Comparison of ENCODE assay signal across 13 mouse cellular contexts in genomic region chr13:41550246-41550900, GRCm38 (mm10).
"Had no signal": no experiment of that assay in that cellular context is flagged by ENCODE, and none has a peak within 500 bp of the region (broad histone marks: within the 10 kb centered on the region; RNA-seq: fewer than 3 reads in every experiment).

No protein-coding gene starts in this region.

- ATAC-seq: hindbrain, postnatal 0 days; midbrain, embryonic 16.5 days had no signal

- H3K9me3 ChIP-seq: limb, embryonic 12.5 days; liver, embryonic 13.5 days; megakaryocyte, embryonic 14.5 days; midbrain, embryonic 12.5 days; stomach, embryonic 15.5 days had no signal

- H3K4me3 ChIP-seq: layer of hippocampus, adult 2 months; limb, embryonic 12.5 days; liver, embryonic 13.5 days; megakaryocyte, embryonic 14.5 days; midbrain, embryonic 12.5 days; stomach, embryonic 15.5 days had no signal

- DNase-seq: kidney, adult 8-10 months; kidney, postnatal 36 days; liver, embryonic 13.5 days; right cerebral cortex, postnatal 14 days; thymus, postnatal 4 days had no signal

- H3K36me3 ChIP-seq: limb, embryonic 12.5 days; liver, embryonic 13.5 days; midbrain, embryonic 12.5 days; stomach, embryonic 15.5 days had no signal

- H3K4me2 ChIP-seq: limb, embryonic 12.5 days; liver, embryonic 13.5 days; midbrain, embryonic 12.5 days; stomach, embryonic 15.5 days had no signal

- H3K27me3 ChIP-seq: limb, embryonic 12.5 days; liver, embryonic 13.5 days; midbrain, embryonic 12.5 days; stomach, embryonic 15.5 days had no signal

- H3K27ac ChIP-seq: hindbrain, postnatal 0 days; kidney, postnatal 0 days; layer of hippocampus, adult 2 months; limb, embryonic 12.5 days; liver, embryonic 13.5 days; midbrain, embryonic 12.5 days; stomach, embryonic 15.5 days had no signal

- H3K9ac ChIP-seq: limb, embryonic 12.5 days; liver, embryonic 13.5 days; midbrain, embryonic 12.5 days; stomach, embryonic 15.5 days had no signal

- H3K4me1 ChIP-seq: liver, embryonic 13.5 days; midbrain, embryonic 12.5 days; stomach, embryonic 15.5 days had no signal
